Mouse (Mus musculus): ENCODE data around the gene Akt1. TPM values are rescaled to one million over a fixed set of nuclear protein-coding genes. Genes with fewer than 3 reads are reported as not detected.
A peak's percentile ranks its signal among the peaks of the same experiment; 100 is the strongest.

Akt1 gene
- polyA plus RNA-seq, 1 experiment from 2014 or later: 50.8 TPM

DNA sequence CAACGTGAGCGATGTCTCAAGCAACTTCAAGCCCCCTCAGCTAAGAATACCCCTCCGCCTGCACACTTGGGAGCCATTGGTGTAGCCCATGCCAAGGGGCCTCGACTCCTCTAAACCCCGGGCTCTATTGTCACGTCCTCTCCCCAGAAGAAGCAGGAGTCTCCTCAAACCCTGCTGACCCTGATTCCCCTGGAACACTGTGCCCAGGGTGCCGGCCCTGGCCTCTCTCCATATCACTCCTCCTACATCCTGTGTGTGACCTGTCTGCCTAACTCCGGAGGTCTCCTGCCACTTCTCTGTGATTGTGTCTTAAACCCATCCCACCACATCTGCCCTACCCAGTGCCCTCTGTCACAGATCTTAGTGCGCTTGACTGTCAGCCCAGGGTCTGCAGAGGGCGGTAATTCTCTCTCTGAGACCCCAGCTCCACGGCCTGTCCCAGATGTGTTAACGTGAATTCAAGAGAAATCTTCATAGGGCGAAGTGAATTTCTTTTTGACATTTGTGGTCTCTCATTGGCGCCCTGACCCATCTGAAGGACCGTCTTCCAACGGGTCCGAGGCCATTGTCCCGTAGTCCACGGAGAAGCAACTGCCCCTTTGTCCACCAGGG lies 3.4 kb upstream of the Akt1 start:
- WGBS: 20% methylated on average over 19 of the region's 19 CpGs
- peaks cover 7% of the 10 kb centered on the region for H3K4me1 ChIP-seq (replicated peaks; ENCODE audit: control insufficient read depth, insufficient read depth, low read length)
- H3K36me3 ChIP-seq (ENCODE audit: control insufficient read depth, insufficient read depth, low read length): no peaks in the 10 kb centered on the region
- peak; percentile 22; the same call in 1 of the 2 replicates for ATAC-seq (ENCODE audit: low FRiP score)
- peak overlapping the region; percentile 40 for H3K9ac ChIP-seq (ENCODE audit: low read depth, low read length)
- H3K4me3 ChIP-seq (ENCODE audit: low read depth, low read length): peak overlapping the region; percentile 48
- H3K4me2 ChIP-seq (replicated peaks; ENCODE audit: low read depth, low read length): peak overlapping the region; percentile 98
- DNase-seq (ENCODE audit: low spot score): no peak
- H3K9me3 ChIP-seq (ENCODE audit: control insufficient read depth, low read length): no peaks in the 10 kb centered on the region
- H3K27ac ChIP-seq (ENCODE audit: low read depth, low read length): peak overlapping the region; percentile 4; the same call in 1 of the 2 replicates
- peaks cover 22% of the 10 kb centered on the region for H3K27me3 ChIP-seq (ENCODE audit: control insufficient read depth, insufficient read depth, low read length)

DNA sequence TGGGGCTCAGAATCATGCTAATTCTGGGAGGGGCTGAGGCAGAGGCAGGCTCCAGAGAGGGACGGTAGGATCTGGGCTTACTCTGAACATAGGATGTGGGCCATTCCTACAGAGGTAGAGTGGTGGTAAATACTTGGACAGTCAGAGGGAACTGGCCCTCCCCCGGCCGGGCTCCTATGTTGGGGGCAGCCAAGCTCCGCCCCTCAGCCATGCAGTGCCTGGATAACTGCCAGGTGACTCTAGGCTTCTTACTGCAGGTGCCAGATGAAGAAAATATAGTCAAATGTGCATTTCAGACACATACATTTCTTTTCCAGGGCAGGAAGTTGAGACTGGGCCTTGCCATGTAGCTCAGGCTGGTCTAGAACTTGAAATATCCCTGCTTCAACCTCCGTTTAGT lies 2.4 kb upstream of the Akt1 start:
- no peak overlapping the region for H3K9ac ChIP-seq (ENCODE audit: low read depth, low read length)
- peaks cover 7% of the 10 kb centered on the region for H3K4me1 ChIP-seq (replicated peaks; ENCODE audit: control insufficient read depth, insufficient read depth, low read length)
- 66% methylated on average over 5 of the region's 5 CpGs for WGBS
- DNase-seq (ENCODE audit: low spot score) (no peak), ATAC-seq (ENCODE audit: low FRiP score) (no peak)
- no peak overlapping the region for H3K27ac ChIP-seq (ENCODE audit: low read depth, low read length)
- no peaks in the 10 kb centered on the region for H3K9me3 ChIP-seq (ENCODE audit: control insufficient read depth, low read length)
- no peaks in the 10 kb centered on the region for H3K36me3 ChIP-seq (ENCODE audit: control insufficient read depth, insufficient read depth, low read length)
- H3K4me3 ChIP-seq (ENCODE audit: low read depth, low read length): no peak overlapping the region
- H3K27me3 ChIP-seq (ENCODE audit: control insufficient read depth, insufficient read depth, low read length): peaks cover 22% of the 10 kb centered on the region
- H3K4me2 ChIP-seq (replicated peaks; ENCODE audit: low read depth, low read length): no peak overlapping the region

DNA sequence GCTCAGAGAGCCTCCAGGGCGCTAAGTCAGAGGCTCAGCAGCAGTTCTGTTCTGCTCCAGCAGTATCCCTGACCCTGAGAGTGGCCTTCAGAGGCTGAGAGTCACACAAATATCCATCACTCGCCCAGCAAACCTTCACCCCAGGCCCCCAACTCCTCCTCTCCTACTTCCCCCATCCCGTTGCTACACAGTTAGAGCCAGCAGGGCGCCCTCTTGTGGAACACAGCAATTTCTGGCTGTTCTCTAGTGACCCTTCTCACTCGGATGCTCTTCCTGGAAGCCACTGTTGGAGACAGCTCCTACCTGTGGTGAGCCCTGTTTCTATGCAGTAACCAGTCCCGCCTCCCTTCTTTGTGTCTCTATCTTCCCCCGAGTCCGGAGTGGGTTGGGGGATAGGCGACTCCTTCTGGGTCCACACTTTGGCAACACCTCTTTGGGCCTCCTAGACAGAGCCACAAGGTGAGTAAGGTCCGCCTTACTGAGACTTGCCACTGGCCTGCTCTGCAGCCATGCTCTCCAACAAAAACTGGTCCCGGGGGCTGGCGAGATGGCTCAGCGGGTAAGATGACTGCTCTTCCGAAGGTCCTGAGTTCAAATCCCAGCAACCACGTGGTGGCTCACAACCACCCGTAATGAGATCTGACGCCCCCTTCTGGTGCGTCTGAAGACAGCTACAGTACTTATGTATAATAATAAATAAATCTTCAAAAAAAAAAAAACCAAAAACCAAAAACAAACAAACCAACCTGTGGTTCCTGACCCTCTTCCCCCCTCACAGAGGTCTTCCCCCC lies 756 bp upstream of the Akt1 start:
- 15% methylated on average over 18 of the region's 18 CpGs for WGBS
- Histone ChIP-seq H3K4me1 (replicated peaks; ENCODE audit: control insufficient read depth, insufficient read depth, low read length) (peaks cover 19% of the 10 kb centered on the region), H3K4me3 (ENCODE audit: low read depth, low read length) (peak overlapping the region; percentile 98; the same call in 1 of the 2 replicates), H3K9me3 (ENCODE audit: control insufficient read depth, low read length) (no peaks in the 10 kb centered on the region), H3K36me3 (ENCODE audit: control insufficient read depth, insufficient read depth, low read length) (no peaks in the 10 kb centered on the region), H3K9ac (ENCODE audit: low read depth, low read length) (no peak overlapping the region; the same call in 1 of the 2 replicates), H3K27me3 (ENCODE audit: control insufficient read depth, insufficient read depth, low read length) (peaks cover 19% of the 10 kb centered on the region), H3K27ac (ENCODE audit: low read depth, low read length) (peak overlapping the region; percentile 95; the same call in 1 of the 2 replicates), H3K4me2 (replicated peaks; ENCODE audit: low read depth, low read length) (peak overlapping the region; percentile 81)
- peak; percentile 28 for ATAC-seq (ENCODE audit: low FRiP score)
- DNase-seq (ENCODE audit: low spot score): peak; percentile 93

DNA sequence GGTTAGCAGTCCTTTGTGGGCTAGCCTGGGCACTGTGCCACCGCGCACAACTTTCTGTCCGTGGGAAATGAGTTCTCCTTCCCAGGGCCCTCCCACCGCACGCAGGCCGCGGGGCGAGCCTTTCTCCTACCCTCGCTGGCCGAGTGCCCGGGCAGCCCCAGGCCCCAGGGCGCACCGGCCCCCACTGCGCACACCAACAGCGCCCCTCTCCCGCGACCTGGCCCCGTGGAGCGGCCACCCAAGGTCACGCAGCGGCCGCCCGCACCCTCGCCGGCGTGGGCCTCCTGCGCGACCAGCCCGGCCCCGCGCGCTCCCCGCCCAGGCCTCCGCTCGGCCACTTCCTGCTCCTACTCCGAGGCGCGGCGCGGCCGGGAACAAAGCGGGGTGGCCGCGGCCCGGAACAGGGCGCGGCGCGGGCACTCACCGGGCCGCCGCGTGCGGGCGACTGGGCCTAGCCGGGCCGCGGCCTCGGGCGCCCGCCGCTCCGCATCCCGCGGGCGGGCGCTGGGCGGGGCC lies 1.1 kb downstream of the Akt1 start:
- H3K9ac ChIP-seq (ENCODE audit: low read depth, low read length): peak overlapping the region; percentile 100
- peak; percentile 59 for DNase-seq (ENCODE audit: low spot score)
- no peak for ATAC-seq (ENCODE audit: low FRiP score)
- peak overlapping the region; percentile 98 for H3K4me3 ChIP-seq (ENCODE audit: low read depth, low read length)
- WGBS: 0% methylated on average over 36 of the region's 68 CpGs
- peak overlapping the region; percentile 81 for H3K4me2 ChIP-seq (replicated peaks; ENCODE audit: low read depth, low read length)
- peak overlapping the region; percentile 95 for H3K27ac ChIP-seq (ENCODE audit: low read depth, low read length)
- no peaks in the 10 kb centered on the region for H3K9me3 ChIP-seq (ENCODE audit: control insufficient read depth, low read length)
- peaks cover 13% of the 10 kb centered on the region; the same call in 1 of the 2 replicates for H3K36me3 ChIP-seq (ENCODE audit: control insufficient read depth, insufficient read depth, low read length)
- peaks cover 16% of the 10 kb centered on the region for H3K4me1 ChIP-seq (replicated peaks; ENCODE audit: control insufficient read depth, insufficient read depth, low read length)
- H3K27me3 ChIP-seq (ENCODE audit: control insufficient read depth, insufficient read depth, low read length): 0 out of 2 replicates have a peak, but pooled peaks cover 2% of the 10 kb centered on the region

DNA sequence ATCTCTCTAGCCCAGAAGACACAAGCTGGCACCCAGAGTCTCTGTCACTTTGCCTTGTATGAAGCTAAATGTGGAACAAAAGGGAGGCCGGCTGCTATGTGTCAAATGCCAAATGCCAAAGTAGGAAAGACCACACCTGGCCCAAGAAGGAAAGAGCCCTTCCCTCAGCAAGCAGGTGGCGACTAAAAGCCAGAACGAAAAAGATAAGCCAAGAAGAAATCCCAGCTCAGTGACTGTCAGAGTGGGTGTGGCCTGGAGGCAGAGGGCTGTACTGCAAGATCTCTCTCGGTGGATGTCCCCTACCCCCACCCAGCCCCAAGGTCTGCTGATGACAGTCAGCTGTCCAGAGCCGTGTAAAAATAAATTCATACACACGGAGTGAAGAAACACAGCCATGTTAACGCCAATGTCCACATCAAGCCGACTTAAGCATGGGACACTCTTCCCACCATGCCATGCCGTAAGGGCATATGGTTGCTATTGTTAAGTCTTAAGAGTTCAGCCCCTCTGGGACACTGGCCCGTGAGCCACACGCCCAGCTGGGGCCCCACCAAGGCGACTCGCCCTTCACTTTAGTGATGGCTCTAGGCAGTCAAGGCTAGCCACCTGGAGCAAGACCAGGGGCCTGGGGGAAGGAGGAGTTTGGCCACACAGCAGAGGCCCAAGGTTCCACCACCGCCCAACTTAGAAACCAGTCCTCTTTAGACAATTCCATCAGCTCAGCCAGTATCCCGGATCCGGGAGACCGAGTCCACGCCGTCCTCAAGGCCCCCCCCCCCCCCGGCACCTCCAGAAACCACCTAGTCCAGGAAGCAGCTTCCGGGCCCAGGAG lies 1.7 kb downstream of the Akt1 start:
- H3K27me3 ChIP-seq (ENCODE audit: control insufficient read depth, insufficient read depth, low read length): no peaks in the 10 kb centered on the region
- no peaks in the 10 kb centered on the region for H3K9me3 ChIP-seq (ENCODE audit: control insufficient read depth, low read length)
- peak overlapping the region; percentile 95 for H3K27ac ChIP-seq (ENCODE audit: low read depth, low read length)
- peak overlapping the region; percentile 100 for H3K9ac ChIP-seq (ENCODE audit: low read depth, low read length)
- H3K4me2 ChIP-seq (replicated peaks; ENCODE audit: low read depth, low read length): peak overlapping the region; percentile 81
- DNase-seq (ENCODE audit: low spot score): peak; percentile 62
- 8% methylated on average over 17 of the region's 21 CpGs for WGBS
- peaks cover 16% of the 10 kb centered on the region for H3K4me1 ChIP-seq (replicated peaks; ENCODE audit: control insufficient read depth, insufficient read depth, low read length)
- peaks cover 16% of the 10 kb centered on the region for H3K36me3 ChIP-seq (ENCODE audit: control insufficient read depth, insufficient read depth, low read length)
- peak overlapping the region; percentile 98 for H3K4me3 ChIP-seq (ENCODE audit: low read depth, low read length)
- ATAC-seq (ENCODE audit: low FRiP score): peak; percentile 48

DNA sequence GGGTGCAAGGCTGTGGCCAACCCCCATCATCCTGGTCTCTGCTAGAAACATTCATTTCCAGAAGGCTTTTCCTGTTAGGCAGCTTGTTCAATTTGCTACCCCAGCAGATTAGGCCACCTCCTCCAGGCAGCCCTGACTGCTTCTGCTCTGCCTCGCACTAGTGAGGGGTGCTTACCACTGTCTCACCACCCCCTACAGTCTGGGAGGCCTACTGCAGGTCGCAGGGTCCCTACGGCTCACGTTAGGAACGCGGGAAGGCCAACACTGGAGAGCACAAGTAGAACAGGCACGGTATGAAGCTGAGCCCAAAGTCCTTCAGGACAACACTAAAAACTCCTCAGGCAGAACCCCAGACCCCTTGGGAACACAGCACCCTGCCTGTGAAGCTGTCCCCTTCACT lies 2.8 kb downstream of the Akt1 start:
- Histone ChIP-seq H3K27me3 (ENCODE audit: control insufficient read depth, insufficient read depth, low read length) (no peaks in the 10 kb centered on the region), H3K27ac (ENCODE audit: low read depth, low read length) (no peak overlapping the region), H3K4me2 (replicated peaks; ENCODE audit: low read depth, low read length) (peak overlapping the region; percentile 81), H3K9me3 (ENCODE audit: control insufficient read depth, low read length) (no peaks in the 10 kb centered on the region), H3K36me3 (ENCODE audit: control insufficient read depth, insufficient read depth, low read length) (peaks cover 23% of the 10 kb centered on the region), H3K4me1 (replicated peaks; ENCODE audit: control insufficient read depth, insufficient read depth, low read length) (peaks cover 16% of the 10 kb centered on the region), H3K9ac (ENCODE audit: low read depth, low read length) (peak overlapping the region; percentile 31; the same call in 1 of the 2 replicates), H3K4me3 (ENCODE audit: low read depth, low read length) (peak overlapping the region; percentile 98; the same call in 1 of the 2 replicates)
- peak; percentile 54 for DNase-seq (ENCODE audit: low spot score)
- ATAC-seq (ENCODE audit: low FRiP score): no peak
- WGBS: 80% methylated on average over 7 of the region's 7 CpGs

DNA sequence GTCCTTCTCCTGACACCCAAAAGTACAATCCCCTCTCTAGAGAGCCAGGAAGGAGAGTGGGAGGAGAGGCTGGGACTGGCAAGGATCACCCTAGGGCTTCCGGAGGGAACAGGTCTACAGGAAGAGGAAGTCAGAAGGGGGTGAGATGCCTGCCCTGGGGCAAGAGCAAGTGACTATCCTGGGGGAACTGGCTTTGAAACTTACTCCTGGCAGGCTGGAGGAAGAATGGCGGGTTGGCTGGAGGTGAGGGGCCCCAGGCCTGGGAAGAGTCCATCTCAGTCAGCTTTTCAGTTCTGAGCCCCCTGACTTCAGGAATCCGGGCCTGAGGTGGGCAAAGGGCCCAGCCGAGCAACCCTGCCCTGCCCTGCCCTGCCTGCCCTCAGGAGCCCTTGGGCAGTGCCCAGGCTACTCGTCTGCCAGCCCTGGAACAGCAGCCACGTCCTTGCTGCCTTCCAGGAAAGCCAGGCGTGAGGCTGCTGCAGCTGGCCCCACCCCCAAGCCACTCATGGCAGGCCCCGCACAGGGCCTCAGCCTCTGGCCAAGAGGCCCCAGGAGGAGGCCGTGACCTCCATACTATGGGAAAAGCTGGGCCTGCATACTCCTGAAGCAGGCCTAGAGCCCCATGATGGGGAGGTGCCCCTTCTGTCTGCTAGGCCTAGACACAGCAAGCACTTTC lies 3.8 kb downstream of the Akt1 start:
- WGBS: 46% methylated on average over 9 of the region's 9 CpGs
- no peak overlapping the region for H3K27ac ChIP-seq (ENCODE audit: low read depth, low read length)
- H3K4me2 ChIP-seq (replicated peaks; ENCODE audit: low read depth, low read length): peak overlapping the region; percentile 8; the same call in 1 of the 2 replicates
- H3K36me3 ChIP-seq (ENCODE audit: control insufficient read depth, insufficient read depth, low read length): peaks cover 23% of the 10 kb centered on the region
- peak overlapping the region; percentile 16; the same call in 1 of the 2 replicates for H3K9ac ChIP-seq (ENCODE audit: low read depth, low read length)
- peaks cover 25% of the 10 kb centered on the region for H3K4me1 ChIP-seq (replicated peaks; ENCODE audit: control insufficient read depth, insufficient read depth, low read length)
- H3K4me3 ChIP-seq (ENCODE audit: low read depth, low read length): peak overlapping the region; percentile 4; the same call in 1 of the 2 replicates
- H3K27me3 ChIP-seq (ENCODE audit: control insufficient read depth, insufficient read depth, low read length): no peaks in the 10 kb centered on the region
- DNase-seq (ENCODE audit: low spot score): no peak
- H3K9me3 ChIP-seq (ENCODE audit: control insufficient read depth, low read length): no peaks in the 10 kb centered on the region
- ATAC-seq (ENCODE audit: low FRiP score): no peak

Data from hindbrain, embryonic 11.5 days (tissue).